Mouse (Mus musculus) kidney, adult 9 months (tissue): ENCODE data around the gene Ripor1.
A peak's percentile ranks its signal among the peaks of the same experiment; 100 is the strongest.

Experiments used
- DNase-seq: peaks from one replicate; pipeline ENCODE4 v3.0.0; 2022

Ripor1 gene

GRCm38 (mm10) chr8:105606189-105607023 lies 1.4 kb downstream of the Ripor1 start:
- peak; percentile 85 for DNase-seq

DNA sequence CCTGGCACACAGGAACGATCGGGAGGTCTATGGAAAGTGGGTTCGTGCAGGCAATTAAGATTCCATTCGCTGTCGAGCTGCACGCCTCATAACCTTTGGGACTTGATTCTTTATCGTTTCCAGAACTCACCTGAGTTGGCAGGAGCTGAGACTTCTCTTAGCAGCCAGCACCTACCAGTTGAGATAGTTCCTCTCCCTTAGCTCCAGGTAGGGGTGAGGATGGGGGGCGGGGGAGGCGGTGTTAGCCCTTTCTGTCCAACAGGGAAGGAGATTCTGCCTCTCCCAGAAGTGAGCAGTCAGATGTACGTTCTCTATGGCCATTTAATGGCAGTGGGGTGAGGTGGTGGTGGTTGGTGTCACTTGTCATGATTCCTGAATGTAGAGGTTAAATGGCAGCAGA lies 2.0 kb downstream of the Ripor1 start:
- no peak for DNase-seq

- peak; percentile 68 for DNase-seq
Observed at GRCm38 (mm10) chr8:105607684-105608083, 2.6 kb downstream of the Ripor1 start.

DNA sequence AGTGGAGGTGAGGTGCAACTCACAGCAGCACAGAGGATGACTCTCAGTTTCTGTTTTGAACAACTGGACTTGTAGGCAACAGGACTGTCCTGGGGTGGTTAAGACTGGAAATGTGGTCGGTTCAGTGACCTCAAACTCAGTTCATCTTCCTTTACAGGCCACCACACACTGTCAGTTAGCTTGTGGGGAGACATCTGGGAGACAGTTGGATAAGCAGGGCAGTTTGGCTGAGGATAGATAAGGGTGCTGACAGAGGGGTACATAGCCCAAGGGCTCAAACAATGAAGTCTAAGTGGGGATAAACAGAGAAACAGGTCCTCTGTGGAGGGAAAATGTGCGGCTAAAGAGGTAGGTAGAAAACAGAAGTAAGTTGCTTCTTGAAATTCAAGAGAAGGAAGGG lies 4.3 kb downstream of the Ripor1 start:
- no peak for DNase-seq

GRCm38 (mm10) chr8:105609771-105610170 lies 4.7 kb downstream of the Ripor1 start:
- no peak for DNase-seq

DNA sequence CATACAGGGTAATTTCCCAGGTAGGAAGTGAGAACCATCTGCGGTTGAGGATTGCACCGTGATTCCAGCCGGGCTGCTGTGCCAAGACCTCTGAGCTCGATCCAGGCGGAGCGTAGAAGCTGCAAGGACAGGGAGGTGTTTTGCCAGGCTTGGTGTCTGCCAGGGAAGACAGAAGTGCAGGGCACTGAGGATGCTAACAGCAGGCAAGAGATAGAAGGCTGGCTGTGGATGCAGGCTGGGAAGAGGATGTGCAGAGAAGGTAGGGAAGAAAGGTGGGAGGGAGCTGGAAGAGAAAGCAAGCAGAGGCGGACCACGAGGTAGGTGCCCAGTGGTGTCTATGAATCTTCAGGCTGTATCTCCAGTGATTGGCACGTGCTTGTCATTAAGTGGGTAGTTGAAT lies 6.8 kb downstream of the Ripor1 start:
- no peak for DNase-seq

DNA sequence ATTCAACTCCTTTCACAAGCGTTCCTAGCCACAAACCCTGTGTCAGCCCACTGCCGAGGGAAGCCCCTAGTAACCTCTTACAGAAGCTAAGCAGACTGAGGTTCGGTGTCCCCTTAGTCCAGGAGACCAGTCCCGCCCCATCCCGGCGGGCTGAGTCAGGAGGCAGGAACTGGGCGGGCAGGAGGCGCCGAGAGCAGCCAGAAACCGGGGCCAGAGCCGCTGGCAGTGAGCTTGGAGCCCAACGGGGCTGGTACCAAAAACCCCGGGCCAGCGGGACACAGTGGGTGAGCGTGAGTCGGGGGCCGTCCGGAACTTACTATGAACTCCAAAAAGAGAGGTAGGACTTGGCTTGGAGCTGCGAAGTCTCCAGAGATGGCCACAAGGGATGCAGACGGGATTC lies 8.0 kb downstream of the Ripor1 start:
- peak; percentile 49 for DNase-seq

DNA sequence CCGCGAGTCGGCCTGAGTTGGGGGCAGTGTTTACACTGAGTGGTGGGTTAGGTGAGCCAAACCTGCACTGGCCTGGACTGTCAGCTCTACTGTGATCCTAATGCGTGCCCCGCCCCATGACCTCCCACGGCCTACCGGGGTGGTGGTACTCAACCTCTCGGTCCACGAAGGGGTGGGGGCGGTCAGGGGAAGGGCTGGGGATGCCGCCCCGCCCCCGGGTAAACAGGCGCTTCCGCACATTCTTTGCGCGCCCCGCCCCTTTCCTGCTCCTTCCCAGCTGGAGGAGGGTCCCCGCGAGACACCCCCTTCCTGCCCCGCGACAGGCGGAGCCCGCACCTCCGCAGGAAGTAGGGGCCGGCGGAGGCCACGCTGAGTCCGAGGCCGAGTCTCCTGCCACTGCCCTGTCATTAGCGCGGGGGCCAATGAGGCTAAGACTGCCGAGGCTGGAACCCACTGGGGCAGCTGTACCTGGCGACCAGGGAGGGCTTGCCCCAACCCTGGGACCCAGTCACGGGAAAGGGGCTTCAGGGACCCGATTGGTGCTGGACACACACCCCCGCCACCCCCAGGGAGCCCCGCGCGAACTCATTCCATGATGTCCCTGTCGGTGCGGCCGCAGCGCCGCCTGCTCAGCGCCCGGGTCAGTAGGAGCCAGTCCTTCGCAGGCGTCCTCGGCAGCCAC lies 8.9 kb downstream of the Ripor1 start:
- DNase-seq = peak; percentile 73

DNA sequence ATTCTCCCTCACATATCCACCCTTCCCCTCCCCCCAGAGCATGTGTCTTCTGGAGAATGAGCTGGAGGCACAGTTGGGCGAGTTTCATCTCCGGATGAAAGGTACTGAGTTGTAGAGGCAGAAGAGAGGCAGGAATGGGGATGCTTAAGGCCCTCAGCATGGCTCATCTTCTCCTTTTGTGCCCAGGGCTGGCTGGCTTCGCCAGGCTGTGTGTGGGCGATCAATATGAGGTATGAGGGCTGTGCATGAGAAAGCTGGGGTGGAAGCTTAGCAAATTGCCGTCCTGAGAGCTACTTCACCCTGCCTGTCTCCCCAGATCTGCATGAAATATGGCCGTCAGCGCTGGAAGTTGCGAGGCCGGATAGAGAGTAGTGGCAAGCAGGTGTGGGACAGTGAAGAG lies 10.9 kb downstream of the Ripor1 start:
- DNase-seq = no peak

- DNase-seq = no peak
Observed at GRCm38 (mm10) chr8:105617451-105618278, 12.6 kb downstream of the Ripor1 start.

GRCm38 (mm10) chr8:105618279-105618634 lies 13.2 kb downstream of the Ripor1 start:
- no peak for DNase-seq

DNA sequence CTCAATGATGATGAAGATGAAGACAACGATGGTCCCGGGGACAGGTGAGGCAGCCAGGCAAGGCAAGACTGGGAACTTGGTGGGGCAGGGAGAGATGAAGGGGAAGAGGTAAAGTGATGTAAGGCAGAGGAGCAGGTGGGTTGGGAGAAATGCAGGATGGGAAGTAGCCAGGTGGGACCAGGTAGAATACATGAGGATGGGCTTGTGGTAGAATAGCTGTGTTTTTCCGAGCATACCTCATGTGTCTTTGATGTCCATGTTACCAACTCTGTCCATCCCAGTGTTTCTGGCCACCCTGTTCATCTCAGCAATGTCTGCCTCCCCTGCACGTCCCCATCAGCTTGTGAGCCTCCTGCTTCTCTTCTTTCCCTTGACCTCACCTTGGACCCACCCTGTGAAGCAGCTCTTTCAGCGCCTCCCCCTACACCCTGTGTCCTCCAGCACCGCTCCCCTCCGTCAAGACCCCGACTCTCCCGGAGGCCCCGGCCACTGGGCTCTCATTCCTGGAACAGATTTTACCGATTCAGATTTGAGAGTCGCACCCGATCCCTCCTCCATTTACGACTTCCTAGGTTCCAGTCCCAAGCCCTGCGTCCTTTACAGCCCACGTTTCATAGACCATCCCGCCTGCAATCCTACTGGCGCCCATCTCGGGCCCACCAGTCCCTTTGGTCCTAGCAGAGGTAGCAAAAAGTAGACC lies 14.0 kb downstream of the Ripor1 start:
- no peak for DNase-seq

- no peak for DNase-seq
Observed at GRCm38 (mm10) chr8:105620211-105620610, 15.2 kb downstream of the Ripor1 start.

DNA sequence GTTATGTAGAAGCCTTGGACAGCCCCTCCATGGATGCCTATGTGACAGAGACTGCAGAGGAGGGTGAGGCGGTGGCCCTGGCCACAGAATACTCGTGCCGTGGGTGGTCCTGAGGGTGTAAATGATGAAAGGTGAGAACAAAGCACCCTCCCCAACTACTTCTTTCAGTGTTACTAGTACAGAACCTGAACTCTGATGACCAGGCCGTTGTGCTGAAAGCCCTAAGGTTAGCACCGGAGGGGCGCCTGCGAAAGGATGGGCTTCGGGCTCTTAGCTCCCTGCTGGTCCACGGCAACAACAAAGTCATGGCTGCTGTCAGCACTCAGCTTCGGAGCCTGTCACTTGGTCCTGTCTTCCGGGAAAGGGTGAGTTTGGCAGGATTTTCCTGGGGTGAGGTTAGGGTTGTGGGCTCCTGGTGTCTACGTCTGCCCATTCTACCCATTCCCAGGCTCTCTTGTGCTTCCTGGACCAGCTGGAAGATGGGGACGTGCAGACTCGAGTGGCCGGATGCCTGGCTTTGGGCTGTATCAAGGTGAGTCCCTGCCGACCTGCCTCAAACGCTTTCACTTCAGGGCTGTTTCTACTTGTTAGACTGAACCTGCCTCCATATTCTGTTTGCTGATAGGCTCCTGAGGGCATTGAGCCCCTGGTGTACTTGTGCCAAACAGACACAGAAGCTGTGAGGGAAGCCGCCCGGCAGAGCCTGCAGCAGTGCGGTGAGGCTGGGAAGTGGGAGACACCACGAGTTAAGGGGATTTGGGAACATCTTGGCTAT lies 16.1 kb downstream of the Ripor1 start:
- no peak for DNase-seq

GRCm38 (mm10) chr8:105621841-105622240 lies 16.8 kb downstream of the Ripor1 start:
- DNase-seq = no peak

DNA sequence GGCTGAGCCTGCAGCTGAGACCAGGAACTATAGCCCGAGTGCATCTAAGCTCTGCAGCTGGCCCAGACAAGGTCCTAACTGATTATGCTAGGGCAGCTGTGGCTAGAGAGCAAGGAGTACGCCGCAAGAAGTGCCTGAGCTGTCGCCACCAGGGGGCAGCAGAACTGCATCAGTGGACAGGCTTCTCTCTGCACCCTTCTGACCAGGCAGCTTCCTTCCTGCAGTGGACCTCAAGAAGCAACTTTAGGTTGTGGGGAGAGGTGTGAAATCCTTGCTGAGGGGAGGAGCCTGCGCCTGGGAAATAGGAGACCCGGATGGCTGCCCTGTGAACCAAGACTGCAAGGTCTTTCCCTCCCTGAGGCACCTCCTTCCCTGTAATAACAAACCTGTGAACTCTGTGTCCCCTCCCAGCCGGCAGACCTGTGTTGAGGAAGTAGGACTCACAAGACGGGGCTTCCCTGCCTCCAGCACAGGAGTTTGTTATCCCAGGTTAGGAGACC lies 17.4 kb downstream of the Ripor1 start:
- DNase-seq = peak; percentile 97

DNA sequence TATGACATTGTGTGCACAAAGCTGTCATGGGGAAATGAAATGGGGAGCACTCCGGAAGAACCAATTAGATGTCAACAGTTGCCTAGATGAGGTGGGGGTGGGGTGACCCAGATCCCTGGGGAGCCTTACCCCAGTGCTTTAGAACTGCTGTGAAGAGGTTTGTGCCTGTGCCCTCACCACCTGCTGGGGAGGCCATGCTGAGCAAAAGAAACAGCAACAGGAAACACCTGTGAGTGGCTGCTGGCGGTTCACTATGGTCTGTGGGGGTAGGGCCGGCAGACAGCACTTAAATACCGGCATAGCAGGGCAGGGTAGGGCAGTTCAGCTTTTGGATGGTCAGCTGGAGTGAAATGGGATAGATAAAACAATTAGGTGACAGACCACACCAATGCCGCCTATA lies 18.1 kb downstream of the Ripor1 start:
- DNase-seq = no peak

GRCm38 (mm10) chr8:105623679-105624245 lies 18.7 kb downstream of the Ripor1 start:
- no peak for DNase-seq

- DNase-seq = no peak
Observed at GRCm38 (mm10) chr8:105624401-105624800, 19.3 kb downstream of the Ripor1 start.

DNA sequence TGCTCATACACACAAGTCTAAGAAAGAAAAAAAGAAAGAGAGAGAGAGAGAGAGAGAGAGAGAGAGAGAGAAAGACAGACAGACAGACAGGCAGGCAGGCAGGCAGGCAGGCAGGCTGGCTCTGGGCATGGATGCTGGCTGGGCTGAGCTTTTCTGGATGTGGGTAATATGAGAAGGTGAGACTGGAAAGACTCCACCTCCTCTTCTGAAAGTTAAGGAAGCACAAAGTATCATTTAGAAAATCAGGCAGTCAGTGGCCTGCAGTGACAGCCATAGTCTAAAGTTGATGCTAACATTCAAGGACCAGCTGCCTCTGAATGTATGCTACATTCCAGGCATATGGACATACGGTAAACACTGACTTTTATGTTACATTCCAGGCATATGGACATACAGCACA lies 19.8 kb downstream of the Ripor1 start:
- DNase-seq = no peak

DNA sequence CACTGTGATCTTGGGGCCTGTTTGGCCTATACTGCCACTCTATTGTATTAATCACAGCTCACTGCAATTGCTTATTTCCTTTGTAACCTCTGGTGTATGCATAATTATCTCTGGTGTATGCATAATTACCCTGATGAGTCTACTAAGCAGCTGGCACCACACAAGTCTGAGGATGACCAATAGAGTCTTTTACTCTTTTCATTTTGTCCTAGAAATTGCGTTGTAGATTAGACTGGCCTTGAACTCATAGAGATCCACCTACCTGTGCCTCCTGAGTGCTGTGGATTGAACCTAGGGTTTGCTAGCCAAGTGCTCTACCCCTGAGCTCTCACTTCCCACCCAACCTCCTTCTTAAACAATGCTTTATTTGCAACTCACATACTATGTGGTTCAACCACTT lies 21.0 kb downstream of the Ripor1 start:
- no peak for DNase-seq

- no peak for DNase-seq
Observed at GRCm38 (mm10) chr8:105629337-105629736, 24.3 kb downstream of the Ripor1 start.
